In genomic region chr7:82819541-82819940, GRCm38 (mm10) we compare ENCODE assay signal across 16 mouse cellular contexts.
"Had no signal": no experiment of that assay in that cellular context is flagged by ENCODE, and none has a peak within 500 bp of the region (broad histone marks: within the 10 kb centered on the region; RNA-seq: fewer than 3 reads in every experiment).

No protein-coding gene starts in this region.

- H3K27ac ChIP-seq: neural tube, embryonic 13.5 days; neural tube, embryonic 15.5 days; stomach, embryonic 15.5 days; stomach, postnatal 0 days had no signal

- H3K36me3 ChIP-seq: neural tube, embryonic 13.5 days; neural tube, embryonic 15.5 days; stomach, embryonic 15.5 days had no signal

- H3K9ac ChIP-seq: neural tube, embryonic 13.5 days; neural tube, embryonic 15.5 days; stomach, embryonic 15.5 days had no signal

- H3K4me2 ChIP-seq: neural tube, embryonic 13.5 days; neural tube, embryonic 15.5 days; stomach, embryonic 15.5 days had no signal

- H3K4me1 ChIP-seq: neural tube, embryonic 13.5 days; neural tube, embryonic 15.5 days; stomach, embryonic 15.5 days had no signal

- H3K9me3 ChIP-seq: neural tube, embryonic 13.5 days; neural tube, embryonic 15.5 days; stomach, embryonic 15.5 days had no signal

- DNase-seq: retina, postnatal 1 day; right cerebral cortex, adult 18-20 months; right cerebral cortex, postnatal 14 days; right cerebral cortex, postnatal 25 days; right cerebral cortex, postnatal 4 days; spleen, adult 18-20 months; thymus, adult 18-20 months; thymus, adult 2 months; thymus, postnatal 14 days; thymus, postnatal 25 days; thymus, postnatal 36 days; thymus, postnatal 4 days had no signal

- H3K27me3 ChIP-seq: neural tube, embryonic 13.5 days; neural tube, embryonic 15.5 days; stomach, embryonic 15.5 days had no signal

- H3K4me3 ChIP-seq: neural tube, embryonic 13.5 days; neural tube, embryonic 15.5 days; stomach, embryonic 15.5 days had no signal
